Mouse (Mus musculus) E14TG2a.4 (cell line): ENCODE measurements around the gene Lcn9.

Source experiments
- CTCF ChIP-seq: conservative IDR thresholded peaks from 2 replicates; pipeline ENCODE4 v1.5.1; 2014; ENCODE audit warnings: low read length
- POU5F1 ChIP-seq: IDR thresholded peaks from 2 replicates; pipeline ENCODE4 v1.6.1; 2014; ENCODE audit warnings: low read length, borderline replicate concordance

DNA sequence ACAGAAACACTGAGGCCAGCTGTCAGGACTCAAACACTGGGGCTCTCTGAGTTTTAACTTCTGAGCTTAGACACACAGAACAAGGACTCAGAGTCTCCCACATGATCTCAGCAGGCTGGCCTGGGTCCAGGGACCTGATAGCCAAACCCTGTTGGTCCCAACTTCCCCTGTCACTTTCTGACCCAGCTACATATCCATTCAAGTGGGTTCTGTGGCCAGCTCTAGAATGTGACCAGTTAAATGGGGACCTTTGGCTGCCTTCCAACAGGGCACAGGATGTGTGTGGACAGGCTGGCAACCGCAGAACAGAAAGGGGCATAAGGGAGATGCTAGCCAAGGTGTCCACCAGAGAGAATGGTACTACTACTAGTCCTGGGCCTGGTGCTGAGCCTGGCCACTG is at the start of gene Lcn9:
- no peak for TF ChIP-seq CTCF
- TF ChIP-seq POU5F1: no peak
